Mouse (Mus musculus) liver, adult 2 months (tissue): ENCODE data around the gene Gramd1b.

Experiments
- CTCF ChIP-seq: fragments of 200-500 bp; IDR thresholded peaks from 2 replicates; pipeline ENCODE4 v1.5.1; 2011; ENCODE audit warnings: low read depth, low read length, control low read depth
- POLR2A ChIP-seq: fragments of 200-500 bp; IDR thresholded peaks from 2 replicates; pipeline ENCODE4 v1.6.1; 2011; ENCODE audit warnings: low read length, control low read depth; ENCODE audit not compliant: insufficient read depth; ENCODE audit errors: extremely low read depth

- no peak for TF ChIP-seq CTCF
- TF ChIP-seq POLR2A, result no peak
Observed at GRCm38 (mm10) chr9:40321668-40322003, 209.5 kb downstream of the Gramd1b start.
